Mouse (Mus musculus): Measurements from ENCODE around the gene Selenos.

Selenos gene

GRCm38 (mm10) chr7:66084546-66084945 is 5.1 kb downstream of the Selenos start:
- DNase-seq (ENCODE audit: low spot score in 2 of 2), result no peak

GRCm38 (mm10) chr7:66087652-66088051 is 8.2 kb downstream of the Selenos start:
- no peak for DNase-seq (ENCODE audit: low spot score in 2 of 2)

GRCm38 (mm10) chr7:66088077-66088476 is 8.6 kb downstream of the Selenos start:
- no peak for DNase-seq (ENCODE audit: low spot score in 2 of 2)

- no peak for DNase-seq (ENCODE audit: low spot score in 2 of 2)
These were observed 11.3 kb downstream of the Selenos start for GRCm38 (mm10) chr7:66090676-66091190.

- DNase-seq (ENCODE audit: low spot score in 2 of 2), result no peak
These were observed 12.1 kb downstream of the Selenos start for GRCm38 (mm10) chr7:66091553-66091952.

GRCm38 (mm10) chr7:66092656-66093055 is 13.2 kb downstream of the Selenos start:
- DNase-seq (ENCODE audit: low spot score in 2 of 2), result no peak

- no peak for DNase-seq (ENCODE audit: low spot score in 2 of 2)
These were observed 14.7 kb downstream of the Selenos start for GRCm38 (mm10) chr7:66094141-66094540.

- no peak for DNase-seq (ENCODE audit: low spot score in 2 of 2)
These were observed 19.4 kb downstream of the Selenos start for GRCm38 (mm10) chr7:66098803-66099202.

- DNase-seq (ENCODE audit: low spot score in 2 of 2), result no peak
These were observed 22.4 kb downstream of the Selenos start for GRCm38 (mm10) chr7:66101866-66102265.

- DNase-seq (ENCODE audit: low spot score in 2 of 2), result no peak
These were observed 25.1 kb downstream of the Selenos start for GRCm38 (mm10) chr7:66104531-66104930.

- no peak for DNase-seq (ENCODE audit: low spot score in 2 of 2)
These were observed 26.3 kb downstream of the Selenos start for GRCm38 (mm10) chr7:66105771-66106170.

GRCm38 (mm10) chr7:66106581-66107056 is 27.2 kb downstream of the Selenos start:
- no peak for DNase-seq (ENCODE audit: low spot score in 2 of 2)

- DNase-seq (ENCODE audit: low spot score in 2 of 2), result no peak
These were observed 27.8 kb downstream of the Selenos start for GRCm38 (mm10) chr7:66107206-66107605.

GRCm38 (mm10) chr7:66107930-66108329 is 28.5 kb downstream of the Selenos start:
- no peak for DNase-seq (ENCODE audit: low spot score in 2 of 2)

GRCm38 (mm10) chr7:66108961-66109854 is 29.8 kb downstream of the Selenos start, which contains the start of gene Chsy1:
TSS of gene Chsy1 (plus strand) at chr7:66109515.
- peak; percentile 88 to 90 for DNase-seq (ENCODE audit: low spot score in 2 of 2)

- DNase-seq (ENCODE audit: low spot score in 2 of 2), result peak in 1 of 2 experiments; percentile 40
These were observed 30.6 kb downstream of the Selenos start for GRCm38 (mm10) chr7:66109855-66110635.

GRCm38 (mm10) chr7:66110636-66111112 is 31.2 kb downstream of the Selenos start:
- no peak for DNase-seq (ENCODE audit: low spot score in 2 of 2)

GRCm38 (mm10) chr7:66111211-66111610 is 31.8 kb downstream of the Selenos start:
- DNase-seq (ENCODE audit: low spot score in 2 of 2), result no peak

GRCm38 (mm10) chr7:66113561-66113960 is 34.1 kb downstream of the Selenos start:
- no peak for DNase-seq (ENCODE audit: low spot score in 2 of 2)

GRCm38 (mm10) chr7:66115821-66116343 is 36.4 kb downstream of the Selenos start:
- no peak for DNase-seq (ENCODE audit: low spot score in 2 of 2)

GRCm38 (mm10) chr7:66116906-66117482 is 37.5 kb downstream of the Selenos start:
- no peak for DNase-seq (ENCODE audit: low spot score in 2 of 2)

All from frontal cortex, postnatal 10 days (tissue).